Comparison of ENCODE assay signal across 8 mouse cellular contexts in genomic region chr2:24761923-24762445, GRCm38 (mm10). TPM values are rescaled to one million over a fixed set of nuclear protein-coding genes. Genes with fewer than 3 reads are reported as not detected.
DNase-seq lines count a peak whose midpoint lies in the region; ATAC-seq and TF ChIP-seq lines count a peak whose summit lies in the region.

No protein-coding gene starts in this region.

- peaks cover 13% of the 10 kb centered on the region for H3K36me3 ChIP-seq in forebrain, postnatal 0 days (ENCODE audit: insufficient read depth)
- H3K36me3 ChIP-seq in hindbrain, embryonic 14.5 days (replicated peaks; ENCODE audit: control insufficient read depth, insufficient read depth): peaks cover 5% of the 10 kb centered on the region; the same call in 1 of the 2 replicates

- peak overlapping the region; percentile 82 for H3K4me3 ChIP-seq in forebrain, postnatal 0 days (ENCODE audit: low read depth, low read length)
- H3K4me3 ChIP-seq in hindbrain, embryonic 14.5 days (replicated peaks; ENCODE audit: low read length): peak overlapping the region; percentile 91

- peak overlapping the region; percentile 83 for H3K27ac ChIP-seq in forebrain, postnatal 0 days (ENCODE audit: low read depth, low read length)
- H3K27ac ChIP-seq in hindbrain, embryonic 14.5 days: peak overlapping the region; percentile 68

- TF ChIP-seq CTCF in forebrain, postnatal 0 days (IDR thresholded peaks at IDR 0.05; ENCODE audit: low read depth): no peak

- peak overlapping the region; percentile 77 for H3K4me2 ChIP-seq in forebrain, postnatal 0 days (ENCODE audit: low read depth)
- peak overlapping the region; percentile 89 for H3K4me2 ChIP-seq in hindbrain, embryonic 14.5 days (replicated peaks)

- ATAC-seq in forebrain, postnatal 0 days: peak; percentile 72
- ATAC-seq in hindbrain, embryonic 14.5 days (ENCODE audit: low FRiP score): peak; percentile 69

- H3K4me1 ChIP-seq in forebrain, postnatal 0 days (ENCODE audit: insufficient read depth): no peaks in the 10 kb centered on the region; the same call in 1 of the 2 replicates
- H3K4me1 ChIP-seq in hindbrain, embryonic 14.5 days (replicated peaks; ENCODE audit: control insufficient read depth, insufficient read depth, low read length): peaks cover 20% of the 10 kb centered on the region

- peak; percentile 81 for DNase-seq in ZHBTc4 (ENCODE audit: low read depth, low spot score)
- peak; percentile 69 to 78 for DNase-seq in cerebellum, adult 18-20 months
- peak; percentile 84 for DNase-seq in forebrain, postnatal 0 days
- DNase-seq in hindbrain, embryonic 14.5 days (ENCODE audit: low spot score): peak; percentile 75
- peak; percentile 58 for DNase-seq in left cerebral cortex, adult 11 months (ENCODE audit: low spot score)
- DNase-seq in lung, postnatal 36 days: peak; percentile 8
- peak; percentile 17 for DNase-seq in retina, postnatal 7 days (ENCODE audit: low read depth, low spot score)
- DNase-seq in yolk sac, embryonic 10.5 days (ENCODE audit: low spot score): peak; percentile 60

- peaks cover 3% of the 10 kb centered on the region; the same call in 1 of the 2 replicates for H3K27me3 ChIP-seq in forebrain, postnatal 0 days (ENCODE audit: insufficient read depth, low read length)
- no peaks in the 10 kb centered on the region for H3K27me3 ChIP-seq in hindbrain, embryonic 14.5 days (ENCODE audit: control insufficient read depth, insufficient read depth, low read length)

- H3K9me3 ChIP-seq in forebrain, postnatal 0 days (ENCODE audit: low read length): no peaks in the 10 kb centered on the region
- H3K9me3 ChIP-seq in hindbrain, embryonic 14.5 days (ENCODE audit: control insufficient read depth, low read length): no peaks in the 10 kb centered on the region

- H3K9ac ChIP-seq in forebrain, postnatal 0 days: peak overlapping the region; percentile 84
- peak overlapping the region; percentile 91 for H3K9ac ChIP-seq in hindbrain, embryonic 14.5 days

- WGBS in forebrain, postnatal 0 days: 0% methylated on average over 35 of the region's 35 CpGs
- under 1% methylated on average over 35 of the region's 35 CpGs for WGBS in hindbrain, embryonic 14.5 days

RNA-seq across cellular contexts. Expression of gene Cacna1b, which starts 1.0 kb away (rescaled TPM):
- total RNA-seq in forebrain, postnatal 0 days (2014; rRNA removed): 40.4 and 41.7 TPM in 2 replicates
- 4.1 and 7.9 TPM in 2 replicates for polyA plus RNA-seq in forebrain, postnatal 0 days (2015; fragmentation: Nextera tagmentation; extraction: Ambion mirVana)
- 15.9 and 17.9 TPM in 2 replicates for polyA plus RNA-seq in hindbrain, embryonic 14.5 days (2014; fragmentation: Nextera tagmentation; extraction: Ambion mirVana)

Comparison
In these comparisons a context has a peak if more than half of its experiments do, and no peak if none do; other contexts are left out.
1. Peak in every context shown above with its lines: DNase-seq, ATAC-seq, H3K4me3 ChIP-seq and H3K27ac ChIP-seq.
2. DNase-seq: peak in every context shown above with its lines; median percentile 84 in forebrain, postnatal 0 days; 81 in ZHBTc4; 75 in hindbrain, embryonic 14.5 days; 74 in cerebellum, adult 18-20 months; 60 in yolk sac, embryonic 10.5 days; 58 in left cerebral cortex, adult 11 months; 17 in retina, postnatal 7 days; 8 in lung, postnatal 36 days.